Mouse (Mus musculus) cortical plate, adult 2 months (tissue): ENCODE data around the gene Sbno2.

Experiments used
- CTCF ChIP-seq: fragments of 200-500 bp; IDR thresholded peaks from 2 replicates; pipeline ENCODE4 v1.5.1; 2011; ENCODE audit warnings: mild to moderate bottlenecking, control low read depth, low read length; ENCODE audit not compliant: insufficient read depth; ENCODE audit errors: extremely low read depth
- POLR2A ChIP-seq: fragments of 200-500 bp; IDR thresholded peaks from 2 replicates; pipeline ENCODE4 v1.6.1; 2011; ENCODE audit warnings: mild to moderate bottlenecking, low read length, control low read depth; ENCODE audit not compliant: insufficient read depth; ENCODE audit errors: extremely low read depth

DNA sequence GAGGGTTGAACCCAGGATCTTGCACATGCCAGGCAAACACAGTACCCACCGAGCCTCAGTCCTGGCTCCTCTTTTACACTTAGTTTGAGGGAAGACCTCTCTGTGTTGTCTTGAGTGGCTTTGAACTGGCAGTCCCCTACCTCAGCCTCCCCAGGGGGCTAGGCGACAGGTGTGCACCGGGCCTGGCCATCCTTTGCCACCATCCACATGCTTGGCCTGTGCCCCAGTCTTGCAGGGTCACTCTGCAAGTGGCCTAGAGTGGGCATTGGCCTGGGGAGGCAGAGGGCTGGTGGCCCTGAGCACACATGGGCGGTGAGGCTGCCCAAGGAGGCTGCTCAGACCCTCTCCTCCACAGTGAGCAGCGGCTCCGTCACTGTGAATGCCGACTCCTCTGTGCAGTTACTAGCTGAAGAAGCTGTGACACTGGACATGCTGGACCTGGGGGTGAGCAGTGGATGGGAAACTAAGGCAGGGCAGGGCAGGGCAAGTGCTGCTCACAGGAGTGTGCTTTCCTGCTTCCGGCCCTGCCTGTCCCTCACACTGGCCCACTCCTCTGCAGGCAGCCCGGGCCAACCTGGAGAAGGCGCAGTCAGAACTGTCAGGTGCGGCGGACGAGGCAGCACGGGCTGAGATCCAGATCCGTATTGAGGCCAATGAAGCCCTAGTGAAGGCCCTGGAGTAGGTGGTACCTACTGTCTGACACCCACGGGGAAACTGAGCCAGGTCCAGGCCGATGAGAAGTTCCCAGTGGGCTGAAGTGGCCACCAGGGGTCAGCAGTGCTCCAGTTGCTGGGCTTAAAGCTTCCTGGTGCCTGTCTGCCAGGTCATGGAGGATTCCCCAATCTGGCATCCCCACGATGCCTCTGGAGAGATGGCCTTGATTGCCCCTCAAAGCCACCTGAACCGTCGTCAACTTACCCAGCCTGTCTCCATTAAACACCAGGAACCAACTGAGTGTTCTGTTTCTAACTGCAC, 39.8 kb upstream of the Sbno2 start:
- TF ChIP-seq POLR2A (no peak), CTCF (peak; percentile 63)
